Mouse (Mus musculus): ENCODE results near the gene Rcc1l. TPM values are rescaled to one million over a fixed set of nuclear protein-coding genes. Genes with fewer than 3 reads are reported as not detected.

The Rcc1l gene
- polyA plus RNA-seq, 1 experiment, result 18.5 TPM

GRCm38 (mm10) chr5:134170167-134170566 is 6.4 kb downstream of the Rcc1l start:
- DNase-seq (ENCODE audit: low read depth), result no peak

- DNase-seq (ENCODE audit: low read depth), result no peak
These were observed 7.3 kb downstream of the Rcc1l start for GRCm38 (mm10) chr5:134169231-134169630.

GRCm38 (mm10) chr5:134168033-134168432 is 8.5 kb downstream of the Rcc1l start:
- no peak for DNase-seq (ENCODE audit: low read depth)

- no peak for DNase-seq (ENCODE audit: low read depth)
These were observed 9.9 kb downstream of the Rcc1l start for GRCm38 (mm10) chr5:134166642-134167041.

- DNase-seq (ENCODE audit: low read depth), result no peak
These were observed 11.9 kb downstream of the Rcc1l start for GRCm38 (mm10) chr5:134164688-134165087.

GRCm38 (mm10) chr5:134155916-134156466 is 20.6 kb downstream of the Rcc1l start:
- DNase-seq (ENCODE audit: low read depth), result no peak

- DNase-seq (ENCODE audit: low read depth), result no peak
These were observed 24.7 kb downstream of the Rcc1l start for GRCm38 (mm10) chr5:134151895-134152294.

- DNase-seq (ENCODE audit: low read depth), result no peak
These were observed 28.4 kb downstream of the Rcc1l start for GRCm38 (mm10) chr5:134148153-134148552.

- no peak for DNase-seq (ENCODE audit: low read depth)
These were observed 29.3 kb downstream of the Rcc1l start for GRCm38 (mm10) chr5:134147194-134147753.

- DNase-seq (ENCODE audit: low read depth), result no peak
These were observed 31.6 kb downstream of the Rcc1l start for GRCm38 (mm10) chr5:134144986-134145385.

GRCm38 (mm10) chr5:134142381-134142780 is 34.2 kb downstream of the Rcc1l start:
- DNase-seq (ENCODE audit: low read depth), result no peak

GRCm38 (mm10) chr5:134141236-134141635 is 35.3 kb downstream of the Rcc1l start:
- DNase-seq (ENCODE audit: low read depth), result no peak

GRCm38 (mm10) chr5:134139429-134139828 is 37.1 kb downstream of the Rcc1l start:
- no peak for DNase-seq (ENCODE audit: low read depth)

- no peak for DNase-seq (ENCODE audit: low read depth)
These were observed 38.6 kb downstream of the Rcc1l start for GRCm38 (mm10) chr5:134137933-134138332.

- no peak for DNase-seq (ENCODE audit: low read depth)
These were observed 40.6 kb downstream of the Rcc1l start for GRCm38 (mm10) chr5:134136022-134136421.

- no peak for DNase-seq (ENCODE audit: low read depth)
These were observed 45.0 kb downstream of the Rcc1l start for GRCm38 (mm10) chr5:134131586-134131985.

- no peak for DNase-seq (ENCODE audit: low read depth)
These were observed 50.3 kb downstream of the Rcc1l start for GRCm38 (mm10) chr5:134126232-134126631.

- DNase-seq (ENCODE audit: low read depth), result no peak
These were observed 52.7 kb downstream of the Rcc1l start for GRCm38 (mm10) chr5:134123846-134124245.

GRCm38 (mm10) chr5:134121893-134122259 is 54.7 kb downstream of the Rcc1l start:
- DNase-seq (ENCODE audit: low read depth), result no peak

GRCm38 (mm10) chr5:134121138-134121892 is 55.3 kb downstream of the Rcc1l start:
- no peak for DNase-seq (ENCODE audit: low read depth)

- no peak for DNase-seq (ENCODE audit: low read depth)
These were observed 56.4 kb downstream of the Rcc1l start for GRCm38 (mm10) chr5:134120135-134120534.

GRCm38 (mm10) chr5:134119481-134120120 is 57.0 kb downstream of the Rcc1l start:
- peak; percentile 71 for DNase-seq (ENCODE audit: low read depth)
